Mouse (Mus musculus) testis, adult 2 months (tissue): ENCODE measurements around the gene Enpp7. TPM values are rescaled to one million over a fixed set of nuclear protein-coding genes. Genes with fewer than 3 reads are reported as not detected.

Source experiments
- H3K27ac ChIP-seq: fragments of 200-500 bp; 2 replicates; pipeline ENCODE4 v1.5.1; 2012; ENCODE audit warnings: low read depth, low read length; ENCODE audit not compliant: control insufficient read depth, insufficient read depth
- H3K27me3 ChIP-seq: fragments of 200-500 bp; 2 replicates; pipeline ENCODE4 v1.6.1; 2012; ENCODE audit warnings: mild to moderate bottlenecking, low read length, moderate library complexity; ENCODE audit not compliant: control insufficient read depth, insufficient read depth
- H3K36me3 ChIP-seq: fragments of 200-500 bp; 2 replicates; pipeline ENCODE4 v1.6.1; 2012; ENCODE audit warnings: mild to moderate bottlenecking, low read length; ENCODE audit not compliant: control insufficient read depth, insufficient read depth
- H3K4me1 ChIP-seq: fragments of 200-500 bp; 2 replicates; pipeline ENCODE4 v1.6.1; 2012; ENCODE audit warnings: low read length; ENCODE audit not compliant: control insufficient read depth, insufficient read depth
- H3K4me3 ChIP-seq: fragments of 200-500 bp; 2 replicates; pipeline ENCODE4 v1.5.1; 2012; ENCODE audit warnings: low read depth, mild to moderate bottlenecking, low read length, moderate library complexity, mixed read lengths; ENCODE audit not compliant: control insufficient read depth
- CTCF ChIP-seq: fragments of 200-500 bp; IDR thresholded peaks from 2 replicates; pipeline ENCODE4 v1.5.1; 2012; ENCODE audit warnings: low read depth, mild to moderate bottlenecking, inconsistent platforms, low read length, moderate library complexity; ENCODE audit not compliant: control insufficient read depth, insufficient read depth, insufficient replicate concordance
- POLR2A ChIP-seq: fragments of 200-500 bp; IDR thresholded peaks from 2 replicates; pipeline ENCODE4 v1.6.1; 2012; ENCODE audit warnings: low read depth, mild to moderate bottlenecking, inconsistent platforms, low read length, moderate library complexity; ENCODE audit not compliant: control insufficient read depth
- polyA plus RNA-seq: library from polyadenylated mRNA; depleted of rRNA; stranded (reverse); fragments of >200 nt; gene quantifications from 2 replicates; pipeline ENCODE4 v1.2.3, GENCODE M21; 2012

The Enpp7 gene
- polyA plus RNA-seq, 1 experiment, result not detected

GRCm38 (mm10) chr11:118962478-118962877 lies 25.5 kb upstream of the Enpp7 start:
- TF ChIP-seq CTCF (no peak), POLR2A (no peak)
- H3K4me1 ChIP-seq, result no peaks in the 10 kb centered on the region

GRCm38 (mm10) chr11:118963926-118964325 lies 24.1 kb upstream of the Enpp7 start:
- Histone ChIP-seq H3K4me3 (no peak overlapping the region), H3K27ac (no peak overlapping the region), H3K27me3 (no peaks in the 10 kb centered on the region), H3K4me1 (no peaks in the 10 kb centered on the region), H3K36me3 (no peaks in the 10 kb centered on the region)
- TF ChIP-seq CTCF, result no peak
- TF ChIP-seq POLR2A, result no peak

More at GRCm38 (mm10) chr11:118962478-118962877, 25.5 kb upstream of the Enpp7 start:
- no peaks in the 10 kb centered on the region for H3K36me3 ChIP-seq
- no peaks in the 10 kb centered on the region for H3K27me3 ChIP-seq
- no peak overlapping the region for H3K27ac ChIP-seq
- no peak overlapping the region for H3K4me3 ChIP-seq

GRCm38 (mm10) chr11:118965078-118965477 lies 22.9 kb upstream of the Enpp7 start:
- TF ChIP-seq POLR2A (no peak), CTCF (no peak)
- Histone ChIP-seq H3K4me1 (no peaks in the 10 kb centered on the region), H3K4me3 (no peak overlapping the region), H3K36me3 (no peaks in the 10 kb centered on the region), H3K27ac (no peak overlapping the region), H3K27me3 (no peaks in the 10 kb centered on the region)

GRCm38 (mm10) chr11:118971470-118972034 lies 16.4 kb upstream of the Enpp7 start:
- TF ChIP-seq POLR2A, result no peak
- peak; percentile 99 for TF ChIP-seq CTCF
- Histone ChIP-seq H3K4me1 (peaks cover 7% of the 10 kb centered on the region), H3K36me3 (no peaks in the 10 kb centered on the region), H3K4me3 (no peak overlapping the region), H3K27me3 (no peaks in the 10 kb centered on the region), H3K27ac (no peak overlapping the region)

GRCm38 (mm10) chr11:118972431-118973377 lies 15.3 kb upstream of the Enpp7 start:
- TF ChIP-seq POLR2A (no peak), CTCF (no peak)
- no peak overlapping the region for H3K4me3 ChIP-seq
- no peaks in the 10 kb centered on the region for H3K27me3 ChIP-seq
- H3K36me3 ChIP-seq, result no peaks in the 10 kb centered on the region
- H3K4me1 ChIP-seq, result peaks cover 7% of the 10 kb centered on the region
- no peak overlapping the region for H3K27ac ChIP-seq

- Histone ChIP-seq H3K4me1 (peaks cover 7% of the 10 kb centered on the region), H3K27me3 (no peaks in the 10 kb centered on the region), H3K27ac (no peak overlapping the region), H3K4me3 (no peak overlapping the region), H3K36me3 (no peaks in the 10 kb centered on the region)
- TF ChIP-seq CTCF, result no peak
- TF ChIP-seq POLR2A, result no peak
Observed at GRCm38 (mm10) chr11:118974340-118974739, 13.6 kb upstream of the Enpp7 start.

GRCm38 (mm10) chr11:118975427-118975826 lies 12.6 kb upstream of the Enpp7 start:
- Histone ChIP-seq H3K4me3 (peak overlapping the region; percentile 21; the same call in 1 of the 2 replicates), H3K27me3 (no peaks in the 10 kb centered on the region)

More at GRCm38 (mm10) chr11:118975427-118975826, 12.6 kb upstream of the Enpp7 start:
- Histone ChIP-seq H3K4me1 (peaks cover 7% of the 10 kb centered on the region), H3K27ac (no peak overlapping the region), H3K36me3 (no peaks in the 10 kb centered on the region)
- no peak for TF ChIP-seq POLR2A
- peak; percentile 79 for TF ChIP-seq CTCF
